Mouse (Mus musculus): ENCODE results near the gene Syngr2.

- TF ChIP-seq CTCF (IDR thresholded peaks at IDR 0.05; ENCODE audit: low read depth) = no peak
- TF ChIP-seq EP300 (IDR thresholded peaks at IDR 0.05; ENCODE audit: low read depth) = no peak
Measured at GRCm38 (mm10) chr11:117827386-117827785, 17.9 kb downstream of the Syngr2 start.
